Mouse (Mus musculus): ENCODE measurements around the gene Oxsr1.
"Not testable (repeated sequence)": the region's sequence is repeated elsewhere in the genome, so short reads cannot be mapped to it uniquely, and the experiment has no call there.

DNA sequence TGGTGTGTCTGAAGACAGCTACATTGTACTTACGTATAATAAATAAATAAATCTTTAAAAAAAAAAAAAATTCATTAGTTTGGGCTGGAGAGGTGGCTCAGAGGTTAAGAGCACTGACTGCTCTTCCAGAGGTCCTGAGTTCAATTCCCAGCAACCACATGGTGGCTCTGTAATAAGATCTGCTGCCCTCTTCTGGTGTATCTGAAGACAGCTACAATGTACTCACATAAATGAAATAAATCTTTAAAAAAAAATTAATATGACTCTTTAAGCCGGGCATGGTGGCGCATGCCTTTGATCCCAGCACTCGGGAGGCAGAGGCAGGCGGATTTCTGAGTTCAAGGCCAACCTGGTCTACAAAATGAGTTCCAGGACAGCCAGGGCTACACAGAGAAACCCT, 47.4 kb downstream of the Oxsr1 start:
- TF ChIP-seq POLR2A (IDR thresholded peaks at IDR 0.05; ENCODE audit: extremely low read depth, insufficient read depth, low read length); CTCF (IDR thresholded peaks at IDR 0.05; ENCODE audit: low read depth, low read length): not testable (repeated sequence)
